Mouse (Mus musculus) MEL (cell line): ENCODE measurements around the gene Pkd1. TPM values are rescaled to one million over a fixed set of nuclear protein-coding genes. Genes with fewer than 3 reads are reported as not detected.

Experiments
- DNase-seq: peaks from one replicate; pipeline ENCODE4 v3.0.0; 2011; ENCODE audit warnings: low read depth, low spot score
- H3K27ac ChIP-seq: 2 replicates; pipeline ENCODE4 v1.5.1; 2012; ENCODE audit warnings: low read depth, mild to moderate bottlenecking, control low read depth, low read length, moderate library complexity; ENCODE audit not compliant: control insufficient read depth
- H3K27me3 ChIP-seq, 2 experiments: fragments of 150-350 bp in 1 of 2; sonication (generic) in 1 of 2; 2 replicates each; pipeline ENCODE4 v1.6.1; 2012; ENCODE audit warnings: low read length in 2 of 2, mild to moderate bottlenecking in 2 of 2, improper control_type of control experiment in 1 of 2, moderate library complexity in 1 of 2; ENCODE audit not compliant: insufficient read depth in 2 of 2, control insufficient read depth in 1 of 2
- H3K36me3 ChIP-seq, 2 experiments: 2 replicates each; pipeline ENCODE4 v1.6.1; 2012 to 2014; ENCODE audit warnings: low read length in 2 of 2, improper control_type of control experiment in 1 of 2, inconsistent platforms in 1 of 2, mild to moderate bottlenecking in 1 of 2; ENCODE audit not compliant: insufficient read depth in 2 of 2, control insufficient read depth in 1 of 2
- H3K4me1 ChIP-seq, 2 experiments: fragments of 150-350 bp in 1 of 2; sonication (generic) in 1 of 2; 2 replicates each; pipeline ENCODE4 v1.6.1; 2012; ENCODE audit warnings: low read length in 2 of 2, improper control_type of control experiment in 1 of 2, mild to moderate bottlenecking in 1 of 2; ENCODE audit not compliant: insufficient read depth in 2 of 2, control insufficient read depth in 1 of 2
- H3K4me3 ChIP-seq, 2 experiments: fragments of 150-350 bp in 1 of 2; sonication (generic) in 1 of 2; 2 replicates each; pipeline ENCODE4 v1.5.1; 2012; ENCODE audit warnings: low read depth in 2 of 2, low read length in 2 of 2, mild to moderate bottlenecking in 2 of 2, moderate library complexity in 2 of 2, control low read depth in 1 of 2, improper control_type of control experiment in 1 of 2; ENCODE audit not compliant: control insufficient read depth in 1 of 2, insufficient read depth in 1 of 2
- H3K79me2 ChIP-seq: 2 replicates; pipeline ENCODE4 v1.6.1; 2012; ENCODE audit warnings: mild to moderate bottlenecking, low read length, moderate library complexity; ENCODE audit not compliant: control insufficient read depth, poor library complexity, insufficient read depth
- H3K9ac ChIP-seq: 2 replicates; pipeline ENCODE4 v1.6.1; 2012; ENCODE audit warnings: low read depth, mild to moderate bottlenecking, control low read depth, low read length, moderate library complexity; ENCODE audit not compliant: control insufficient read depth, poor library complexity, severe bottlenecking
- H3K9me3 ChIP-seq: fragments of 150-350 bp; sonication (generic); replicated peaks from 2 replicates; pipeline ENCODE4 v1.6.1; 2012; ENCODE audit warnings: mild to moderate bottlenecking, low read length, improper control_type of control experiment, moderate library complexity; ENCODE audit not compliant: insufficient read depth
- CHD2 ChIP-seq: IDR thresholded peaks from 2 replicates; pipeline ENCODE4 v1.6.1; 2011; ENCODE audit warnings: low read length, improper control_type of control experiment
- CTCF ChIP-seq, 3 experiments: IDR thresholded peaks in 2 of 3; conservative IDR thresholded peaks in 1 of 3; 2 replicates each; pipeline ENCODE4 v1.5.1; 2011 to 2012; ENCODE audit warnings: low read length in 3 of 3, low read depth in 2 of 3, mild to moderate bottlenecking in 2 of 3, improper control_type of control experiment in 1 of 3, inconsistent platforms in 1 of 3, mixed read lengths in 1 of 3, moderate library complexity in 1 of 3; ENCODE audit not compliant: control insufficient read depth in 1 of 3, insufficient read depth in 1 of 3, poor library complexity in 1 of 3, severe bottlenecking in 1 of 3
- GABPA ChIP-seq: IDR thresholded peaks from 2 replicates; pipeline ENCODE4 v1.6.1; 2012; ENCODE audit warnings: low read depth, mild to moderate bottlenecking, inconsistent platforms, low read length, improper control_type of control experiment, moderate library complexity
- GATA1 ChIP-seq: IDR thresholded peaks from 2 replicates; pipeline ENCODE4 v1.6.1; 2011; ENCODE audit warnings: low read depth, low read length, improper control_type of control experiment
- JUND ChIP-seq: IDR thresholded peaks from 2 replicates; pipeline ENCODE4 v1.6.1; 2011; ENCODE audit warnings: low read depth, mild to moderate bottlenecking, improper control_type of control experiment, low read length
- KAT2A ChIP-seq: conservative IDR thresholded peaks from 2 replicates; pipeline ENCODE4 v1.6.1; 2012; ENCODE audit warnings: low read depth, low read length, improper control_type of control experiment, inconsistent platforms
- MAX ChIP-seq: IDR thresholded peaks from 2 replicates; pipeline ENCODE4 v1.6.1; 2011; ENCODE audit warnings: low read length, improper control_type of control experiment
- MXI1 ChIP-seq: IDR thresholded peaks from 2 replicates; pipeline ENCODE4 v1.6.1; 2011; ENCODE audit warnings: mild to moderate bottlenecking, low read depth, low read length, improper control_type of control experiment
- RAD21 ChIP-seq: IDR thresholded peaks from 2 replicates; pipeline ENCODE4 v1.6.1; 2011; ENCODE audit warnings: mild to moderate bottlenecking, low read depth, low read length, improper control_type of control experiment
- SIN3A ChIP-seq: IDR thresholded peaks from 2 replicates; pipeline ENCODE4 v1.6.1; 2012; ENCODE audit warnings: low read length, improper control_type of control experiment, inconsistent platforms
- SMC3 ChIP-seq: IDR thresholded peaks from 2 replicates; pipeline ENCODE4 v1.6.1; 2011; ENCODE audit warnings: low read depth, low read length, improper control_type of control experiment
- TCF12 ChIP-seq: IDR thresholded peaks from 2 replicates; pipeline ENCODE4 v1.6.1; 2014; ENCODE audit warnings: low read depth, mild to moderate bottlenecking, inconsistent platforms, low read length, improper control_type of control experiment, moderate library complexity
- USF1 ChIP-seq: IDR thresholded peaks from 2 replicates; pipeline ENCODE4 v1.6.1; 2014; ENCODE audit warnings: low read depth, mild to moderate bottlenecking, inconsistent platforms, low read length, improper control_type of control experiment, moderate library complexity
- polyA plus RNA-seq, 2 experiments: library from polyadenylated mRNA; stranded (reverse) in 1 of 2; unstranded in 1 of 2; fragments of >175 nt in 1 of 2; fragments of >200 nt in 1 of 2; gene quantifications; 2 replicates each; pipeline versions ENCODE4 v1.2.1 to v1.2.4; 2012; ENCODE audit warnings: low replicate concordance in 2 of 2, low read depth in 1 of 2; ENCODE audit not compliant: insufficient read length in 2 of 2, insufficient read depth in 1 of 2, missing spikeins in 1 of 2
- total RNA-seq: library from RNA; depleted of rRNA; stranded (reverse); fragments of 300-350 nt; gene quantifications from 2 replicates; pipeline ENCODE4 v1.2.3, GENCODE M21; 2012

The Pkd1 gene
- total and polyA plus RNA-seq, 3 experiments = 10.6 to 10.7 TPM; not detected in 1

DNA sequence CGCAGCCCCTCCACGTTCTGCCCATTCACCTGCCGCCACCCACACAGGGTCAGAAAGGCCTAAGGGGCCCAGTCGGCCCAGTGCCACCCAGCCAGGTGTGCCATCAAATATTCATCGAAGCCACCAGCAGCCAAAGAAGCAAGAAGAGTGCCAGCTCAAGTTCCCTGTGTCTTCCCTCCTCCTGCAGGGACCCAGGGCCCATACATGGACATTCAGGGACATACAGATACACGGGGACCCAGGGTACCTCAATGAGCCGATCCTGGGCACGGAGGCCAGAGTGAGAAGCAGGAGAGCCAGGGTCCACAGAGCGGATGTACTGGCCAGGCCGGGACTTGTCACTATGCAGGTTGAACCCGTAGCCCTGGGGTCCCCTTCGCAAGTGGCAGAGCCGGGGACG lies 92.3 kb downstream of the Pkd1 start (continued):
- TF ChIP-seq MAX = no peak

DNA sequence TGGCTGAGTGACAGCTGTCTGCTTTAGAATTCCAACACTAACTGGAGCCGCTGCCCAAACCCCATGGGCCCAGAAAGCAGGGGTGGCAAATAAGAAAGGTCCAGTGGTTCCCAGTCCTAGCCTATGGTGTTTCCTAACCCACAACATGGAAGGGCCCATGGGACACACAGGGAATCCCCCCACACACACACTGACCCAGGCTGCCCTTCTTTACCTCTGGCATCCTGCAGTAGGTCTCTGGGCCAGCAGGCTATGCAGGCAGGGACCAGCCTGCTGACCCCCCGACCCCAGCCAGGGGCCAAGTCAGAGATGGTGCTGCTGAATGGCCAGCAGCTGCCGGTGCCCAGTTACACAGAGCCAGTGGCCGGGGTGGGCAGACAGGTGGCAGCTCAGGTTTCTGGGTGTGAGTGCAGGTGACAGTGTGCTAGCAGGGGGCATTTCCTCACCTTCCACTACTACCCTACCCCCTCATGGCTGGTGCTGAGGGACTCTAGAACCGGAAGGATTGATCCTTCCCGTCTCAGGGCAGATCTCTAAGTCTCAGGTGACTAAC lies 93.2 kb downstream of the Pkd1 start:
- Histone ChIP-seq H3K36me3 (no peaks in the 10 kb centered on the region), H3K9ac (no peak overlapping the region), H3K27me3 (0 out of 4 replicates have a peak, but pooled peaks cover 0 to 2% of the 10 kb centered on the region in 2 experiments), H3K4me3 (no peak overlapping the region), H3K9me3 (no peaks in the 10 kb centered on the region), H3K79me2 (no peaks in the 10 kb centered on the region), H3K27ac (no peak overlapping the region), H3K4me1 (no peaks in the 10 kb centered on the region)
- TF ChIP-seq TCF12 = no peak
- no peak for TF ChIP-seq KAT2A
- no peak for TF ChIP-seq USF1
- TF ChIP-seq CTCF (IDR thresholded peaks at IDR 0.05 in 2 of 3, conservative IDR thresholded peaks at IDR 0.05 in 1 of 3; ENCODE audit: control insufficient read depth in 1 of 3, insufficient read depth in 1 of 3, low read depth in 2 of 3, low read length in 3 of 3, poor library complexity in 1 of 3, severe bottlenecking in 1 of 3) = no peak
- TF ChIP-seq SIN3A = no peak
- no peak for TF ChIP-seq RAD21
- TF ChIP-seq SMC3 = no peak
- no peak for TF ChIP-seq MXI1
- DNase-seq = no peak

DNA sequence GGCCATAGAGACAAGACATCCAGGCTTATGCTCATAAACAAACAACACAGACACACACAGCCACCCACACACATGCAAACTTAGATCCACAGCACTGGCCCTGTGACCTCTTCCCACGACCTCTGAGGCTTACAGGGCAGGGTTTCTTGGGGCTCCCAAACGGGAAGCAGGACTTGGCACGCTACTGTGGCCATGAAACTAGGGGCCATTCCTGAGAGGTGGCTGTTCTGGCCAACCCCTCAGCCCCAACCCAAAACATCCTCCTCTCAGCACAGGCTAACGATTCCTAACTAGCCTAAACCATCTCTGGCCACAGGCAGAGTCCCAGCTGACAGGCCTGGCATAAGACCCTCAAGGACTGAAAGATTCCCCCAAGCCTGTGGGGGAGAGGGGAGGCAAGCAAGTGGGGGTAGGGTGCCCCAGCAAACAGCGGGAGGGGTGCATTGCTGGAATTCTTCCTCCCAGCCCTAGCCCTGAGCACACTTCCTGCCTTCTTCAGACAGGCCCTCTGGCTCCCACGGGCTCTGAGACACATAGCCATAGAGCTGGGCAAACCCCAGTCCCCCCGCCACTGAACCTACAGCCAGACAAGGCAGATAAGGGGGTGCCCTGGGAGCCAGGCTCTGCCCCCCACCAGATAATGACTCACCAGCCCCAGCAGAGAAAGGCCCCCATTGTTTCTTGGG lies 94.5 kb downstream of the Pkd1 start:
- H3K9ac ChIP-seq = no peak overlapping the region
- no peak overlapping the region for H3K27ac ChIP-seq

More for the DNA sequence above, 94.5 kb downstream of the Pkd1 start:
- no peak for DNase-seq
- Histone ChIP-seq H3K4me1 (no peaks in the 10 kb centered on the region), H3K4me3 (no peak overlapping the region), H3K36me3 (no peaks in the 10 kb centered on the region), H3K9me3 (no peaks in the 10 kb centered on the region), H3K27me3 (peaks cover 2 to 4% of the 10 kb centered on the region in 2 experiments; a peak in 2 of 4 replicates), H3K79me2 (no peaks in the 10 kb centered on the region)
- TF ChIP-seq CHD2 = no peak
- no peak for TF ChIP-seq JUND
- no peak for TF ChIP-seq TCF12
- no peak for TF ChIP-seq GABPA
- TF ChIP-seq GATA1 = no peak
